Mouse (Mus musculus) cortical plate, adult 2 months (tissue): ENCODE data around the gene Pnpla2.

Source experiments
- CTCF ChIP-seq: fragments of 200-500 bp; IDR thresholded peaks from 2 replicates; pipeline ENCODE4 v1.5.1; 2011; ENCODE audit warnings: mild to moderate bottlenecking, control low read depth, low read length; ENCODE audit not compliant: insufficient read depth; ENCODE audit errors: extremely low read depth
- POLR2A ChIP-seq: fragments of 200-500 bp; IDR thresholded peaks from 2 replicates; pipeline ENCODE4 v1.6.1; 2011; ENCODE audit warnings: mild to moderate bottlenecking, low read length, control low read depth; ENCODE audit not compliant: insufficient read depth; ENCODE audit errors: extremely low read depth

DNA sequence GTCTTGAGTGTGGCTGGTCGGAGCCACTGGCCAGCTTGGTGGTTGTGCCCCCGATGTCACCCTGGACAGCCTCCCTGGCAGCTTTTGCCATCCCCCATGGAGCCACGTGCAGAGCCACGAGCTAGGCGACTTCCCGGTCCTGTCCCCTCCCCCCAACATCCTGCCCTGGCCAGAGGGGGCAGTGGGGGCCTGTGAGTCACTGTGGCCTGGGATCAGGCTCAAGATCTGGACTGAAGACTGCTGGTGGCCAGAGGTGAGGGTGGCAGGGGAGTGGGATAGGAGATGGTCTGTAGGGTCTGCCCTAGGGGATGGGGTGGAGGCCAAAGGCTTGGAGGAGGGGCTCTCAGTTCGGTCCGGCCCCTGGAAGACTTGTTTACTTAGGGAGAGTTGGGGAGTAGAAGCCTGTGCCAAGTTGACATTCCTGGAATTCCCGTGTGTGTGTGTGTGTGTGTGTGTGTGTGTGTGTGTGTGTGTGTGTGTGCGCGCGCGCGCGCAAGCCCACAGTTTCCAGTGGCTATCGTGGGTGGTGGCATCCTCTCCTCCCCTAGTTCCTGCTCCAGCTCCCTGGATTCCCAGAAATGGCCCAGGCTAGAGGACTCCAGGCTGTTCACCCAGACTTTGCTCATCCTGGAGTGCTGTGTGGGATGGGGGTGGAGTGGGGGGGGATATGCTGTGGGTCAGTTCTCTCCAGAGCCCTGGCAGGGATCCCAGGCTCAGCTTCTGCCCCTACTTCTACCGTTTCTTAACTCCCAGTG lies 21.4 kb downstream of the Pnpla2 start:
- TF ChIP-seq CTCF (no peak), POLR2A (no peak)
